Mouse (Mus musculus): ENCODE measurements around the gene Enpp1. TPM values are rescaled to one million over a fixed set of nuclear protein-coding genes. Genes with fewer than 3 reads are reported as not detected.

Gene Enpp1
- polyA plus RNA-seq, 1 experiment from 2014 or later = 2.9 TPM

DNA sequence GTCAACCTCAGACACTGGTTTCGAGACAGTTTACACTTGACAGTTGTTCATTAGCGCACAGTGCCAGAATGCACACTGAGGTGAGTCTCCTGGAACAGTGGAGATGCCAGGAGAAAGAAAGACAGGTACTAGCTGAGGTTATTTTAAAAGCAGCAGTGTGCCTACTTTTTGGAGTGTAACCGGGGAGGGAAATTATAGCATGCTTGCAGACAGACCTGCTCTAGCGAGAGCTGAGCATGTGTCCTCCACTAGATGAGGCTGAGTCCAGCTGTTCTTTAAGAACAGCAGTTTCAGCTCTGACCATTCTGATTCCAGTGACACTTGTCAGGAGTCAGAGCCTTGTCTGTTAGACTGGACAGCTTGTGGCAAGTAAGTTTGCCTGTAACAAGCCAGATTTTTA lies 114.2 kb downstream of the Enpp1 start:
- peak overlapping the region; percentile 63 for H3K4me2 ChIP-seq (ENCODE audit: low read depth, low read length)
- H3K27me3 ChIP-seq (ENCODE audit: control insufficient read depth, insufficient read depth, low read depth, low read length) = no peaks in the 10 kb centered on the region
- H3K27ac ChIP-seq (ENCODE audit: low read length) = peak overlapping the region; percentile 56; the same call in 1 of the 2 replicates
- no peaks in the 10 kb centered on the region for H3K9me3 ChIP-seq (ENCODE audit: control insufficient read depth, low read length)
- peak overlapping the region; percentile 78 for H3K4me3 ChIP-seq (ENCODE audit: low read length)
- no peak for ATAC-seq (ENCODE audit: low read depth)
- H3K4me1 ChIP-seq (replicated peaks; ENCODE audit: control insufficient read depth, insufficient read depth, low read length) = peaks cover 35% of the 10 kb centered on the region
- 80% methylated on average over 4 of the region's 4 CpGs for WGBS
- H3K9ac ChIP-seq (ENCODE audit: low read length) = no peak overlapping the region
- no peaks in the 10 kb centered on the region for H3K36me3 ChIP-seq (ENCODE audit: control insufficient read depth, insufficient read depth, low read length)

- 24% methylated on average over 7 of the region's 7 CpGs for WGBS
- Histone ChIP-seq H3K9me3 (ENCODE audit: control insufficient read depth, low read length) (no peaks in the 10 kb centered on the region), H3K4me3 (ENCODE audit: low read length) (peak overlapping the region; percentile 78), H3K4me2 (ENCODE audit: low read depth, low read length) (peak overlapping the region; percentile 63), H3K4me1 (replicated peaks; ENCODE audit: control insufficient read depth, insufficient read depth, low read length) (peaks cover 37% of the 10 kb centered on the region), H3K9ac (ENCODE audit: low read length) (peak overlapping the region; percentile 89), H3K27ac (ENCODE audit: low read length) (peak overlapping the region; percentile 97), H3K36me3 (ENCODE audit: control insufficient read depth, insufficient read depth, low read length) (no peaks in the 10 kb centered on the region), H3K27me3 (ENCODE audit: control insufficient read depth, insufficient read depth, low read depth, low read length) (no peaks in the 10 kb centered on the region)
- ATAC-seq (ENCODE audit: low read depth) = peak; percentile 50
These were observed 115.1 kb downstream of the Enpp1 start for GRCm38 (mm10) chr10:24596869-24597339.

- Histone ChIP-seq H3K4me2 (ENCODE audit: low read depth, low read length) (peak overlapping the region; percentile 63), H3K36me3 (ENCODE audit: control insufficient read depth, insufficient read depth, low read length) (no peaks in the 10 kb centered on the region), H3K4me3 (ENCODE audit: low read length) (peak overlapping the region; percentile 78), H3K9ac (ENCODE audit: low read length) (peak overlapping the region; percentile 89), H3K27ac (ENCODE audit: low read length) (peak overlapping the region; percentile 97), H3K27me3 (ENCODE audit: control insufficient read depth, insufficient read depth, low read depth, low read length) (no peaks in the 10 kb centered on the region), H3K9me3 (ENCODE audit: control insufficient read depth, low read length) (no peaks in the 10 kb centered on the region), H3K4me1 (replicated peaks; ENCODE audit: control insufficient read depth, insufficient read depth, low read length) (peaks cover 44% of the 10 kb centered on the region)
- WGBS = 9% methylated on average over 31 of the region's 31 CpGs
- ATAC-seq (ENCODE audit: low read depth) = peak; percentile 15; the same call in 1 of the 2 replicates
These were observed 115.7 kb downstream of the Enpp1 start for GRCm38 (mm10) chr10:24596003-24596868.

- Histone ChIP-seq H3K27ac (ENCODE audit: low read length) (peak within 1 kb of the TSS; percentile 97), H3K9ac (ENCODE audit: low read length) (peak within 1 kb of the TSS; percentile 89), H3K4me2 (ENCODE audit: low read depth, low read length) (peak within 1 kb of the TSS; percentile 63), H3K9me3 (ENCODE audit: control insufficient read depth, low read length) (no peaks in the 10 kb centered on the region), H3K4me3 (ENCODE audit: low read length) (peak within 1 kb of the TSS; percentile 78), H3K36me3 (ENCODE audit: control insufficient read depth, insufficient read depth, low read length) (no peaks in the 10 kb centered on the region), H3K4me1 (replicated peaks; ENCODE audit: control insufficient read depth, insufficient read depth, low read length) (peaks cover 44% of the 10 kb centered on the region), H3K27me3 (ENCODE audit: control insufficient read depth, insufficient read depth, low read depth, low read length) (no peaks in the 10 kb centered on the region)
- WGBS = under 1% methylated on average over 53 of the region's 53 CpGs
- ATAC-seq (ENCODE audit: low read depth) = peak; percentile 87
These were observed 116.5 kb downstream of the Enpp1 start, which contains the start of gene Ccn2 for GRCm38 (mm10) chr10:24595250-24596002. Gene Ccn2 (plus strand): TSS chr10:24595442.

- Histone ChIP-seq H3K4me2 (ENCODE audit: low read depth, low read length) (no peak overlapping the region), H3K4me1 (replicated peaks; ENCODE audit: control insufficient read depth, insufficient read depth, low read length) (peaks cover 44% of the 10 kb centered on the region), H3K9ac (ENCODE audit: low read length) (no peak overlapping the region), H3K27me3 (ENCODE audit: control insufficient read depth, insufficient read depth, low read depth, low read length) (no peaks in the 10 kb centered on the region), H3K36me3 (ENCODE audit: control insufficient read depth, insufficient read depth, low read length) (no peaks in the 10 kb centered on the region), H3K4me3 (ENCODE audit: low read length) (no peak overlapping the region), H3K9me3 (ENCODE audit: control insufficient read depth, low read length) (no peaks in the 10 kb centered on the region), H3K27ac (ENCODE audit: low read length) (peak overlapping the region; percentile 49)
- ATAC-seq (ENCODE audit: low read depth) = no peak
- WGBS = 47% methylated on average over 4 of the region's 4 CpGs
These were observed 118.4 kb downstream of the Enpp1 start for GRCm38 (mm10) chr10:24593556-24593955.

DNA sequence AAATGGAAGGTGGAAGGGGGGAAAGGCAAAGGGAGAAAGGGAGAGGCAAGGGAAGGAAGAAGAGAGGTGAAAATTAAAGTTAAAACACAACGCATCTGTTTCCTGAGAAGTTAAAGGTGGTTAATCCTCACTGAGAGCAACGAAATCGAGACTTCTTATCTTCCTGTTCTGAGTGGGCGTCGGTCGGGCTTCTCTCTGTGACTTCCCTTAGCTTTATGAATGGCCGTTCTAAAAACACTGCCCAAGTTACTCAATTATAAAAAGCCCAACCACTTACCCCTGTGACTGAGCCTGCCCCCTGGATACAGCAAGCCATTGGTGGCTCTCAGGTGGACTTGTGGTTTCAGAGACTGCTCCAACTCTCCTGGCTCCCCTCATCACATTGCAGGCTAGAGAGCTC lies 119.0 kb downstream of the Enpp1 start:
- ATAC-seq (ENCODE audit: low read depth) = no peak
- H3K36me3 ChIP-seq (ENCODE audit: control insufficient read depth, insufficient read depth, low read length) = no peaks in the 10 kb centered on the region
- peak overlapping the region; percentile 4 for H3K27ac ChIP-seq (ENCODE audit: low read length)
- H3K9ac ChIP-seq (ENCODE audit: low read length) = no peak overlapping the region
- 31% methylated on average over 7 of the region's 7 CpGs for WGBS
- H3K4me1 ChIP-seq (replicated peaks; ENCODE audit: control insufficient read depth, insufficient read depth, low read length) = peaks cover 44% of the 10 kb centered on the region
- H3K27me3 ChIP-seq (ENCODE audit: control insufficient read depth, insufficient read depth, low read depth, low read length) = no peaks in the 10 kb centered on the region
- no peak overlapping the region for H3K4me3 ChIP-seq (ENCODE audit: low read length)
- H3K9me3 ChIP-seq (ENCODE audit: control insufficient read depth, low read length) = no peaks in the 10 kb centered on the region
- H3K4me2 ChIP-seq (ENCODE audit: low read depth, low read length) = no peak overlapping the region

DNA sequence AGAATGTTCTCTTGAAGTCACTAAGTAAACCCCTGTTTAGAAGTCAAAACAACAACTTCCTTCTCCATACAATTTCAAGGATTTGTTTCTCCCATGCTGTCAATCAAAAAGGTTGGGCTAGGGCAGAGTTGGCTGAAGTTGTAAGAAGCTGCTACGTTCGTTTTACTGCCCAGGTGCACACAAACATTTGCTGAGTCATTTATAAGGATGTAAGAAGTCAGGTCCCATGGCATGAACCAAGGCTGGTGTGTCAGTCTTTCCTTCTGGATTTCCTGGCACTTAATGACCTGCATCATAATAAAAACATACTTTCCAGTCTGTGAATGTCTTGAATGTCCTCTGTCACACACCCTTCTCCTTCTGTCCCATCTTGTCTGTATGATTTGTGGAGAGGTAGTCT lies 119.6 kb downstream of the Enpp1 start:
- Histone ChIP-seq H3K4me1 (replicated peaks; ENCODE audit: control insufficient read depth, insufficient read depth, low read length) (peaks cover 38% of the 10 kb centered on the region), H3K36me3 (ENCODE audit: control insufficient read depth, insufficient read depth, low read length) (no peaks in the 10 kb centered on the region), H3K27me3 (ENCODE audit: control insufficient read depth, insufficient read depth, low read depth, low read length) (no peaks in the 10 kb centered on the region), H3K4me3 (ENCODE audit: low read length) (no peak overlapping the region), H3K9me3 (ENCODE audit: control insufficient read depth, low read length) (no peaks in the 10 kb centered on the region), H3K27ac (ENCODE audit: low read length) (peak overlapping the region; percentile 45; the same call in 1 of the 2 replicates), H3K9ac (ENCODE audit: low read length) (no peak overlapping the region), H3K4me2 (ENCODE audit: low read depth, low read length) (no peak overlapping the region)
- ATAC-seq (ENCODE audit: low read depth) = no peak
- WGBS = 48% methylated on average over 2 of the region's 2 CpGs

GRCm38 (mm10) chr10:24591741-24592140 lies 120.2 kb downstream of the Enpp1 start:
- H3K36me3 ChIP-seq (ENCODE audit: control insufficient read depth, insufficient read depth, low read length) = no peaks in the 10 kb centered on the region
- no peak for ATAC-seq (ENCODE audit: low read depth)
- peaks cover 34% of the 10 kb centered on the region for H3K4me1 ChIP-seq (replicated peaks; ENCODE audit: control insufficient read depth, insufficient read depth, low read length)
- no peak overlapping the region for H3K9ac ChIP-seq (ENCODE audit: low read length)
- 53% methylated on average over 5 of the region's 5 CpGs for WGBS
- H3K27ac ChIP-seq (ENCODE audit: low read length) = peak overlapping the region; percentile 45
- H3K4me3 ChIP-seq (ENCODE audit: low read length) = no peak overlapping the region
- no peaks in the 10 kb centered on the region for H3K9me3 ChIP-seq (ENCODE audit: control insufficient read depth, low read length)
- H3K4me2 ChIP-seq (ENCODE audit: low read depth, low read length) = no peak overlapping the region
- H3K27me3 ChIP-seq (ENCODE audit: control insufficient read depth, insufficient read depth, low read depth, low read length) = no peaks in the 10 kb centered on the region

DNA sequence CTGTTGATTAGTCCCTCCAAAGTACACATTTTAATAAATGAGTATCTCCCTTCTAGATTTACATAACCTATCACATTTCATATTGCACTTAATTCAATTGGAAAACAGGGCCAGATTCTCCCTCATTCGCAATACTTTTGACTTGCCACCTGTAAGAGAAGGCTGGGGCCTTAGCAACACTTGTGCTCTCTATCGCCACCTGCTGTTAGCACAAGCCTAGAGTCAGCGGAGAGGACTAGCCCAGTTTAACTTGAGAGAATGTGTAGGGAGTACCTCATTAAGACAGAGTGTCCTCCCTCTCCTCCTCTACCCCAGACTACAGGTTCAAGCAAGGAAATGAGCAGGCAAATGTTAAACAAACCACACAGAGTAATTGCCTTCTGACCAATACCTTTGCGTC lies 120.8 kb downstream of the Enpp1 start:
- H3K27me3 ChIP-seq (ENCODE audit: control insufficient read depth, insufficient read depth, low read depth, low read length) = no peaks in the 10 kb centered on the region
- peaks cover 29% of the 10 kb centered on the region for H3K4me1 ChIP-seq (replicated peaks; ENCODE audit: control insufficient read depth, insufficient read depth, low read length)
- H3K9me3 ChIP-seq (ENCODE audit: control insufficient read depth, low read length) = no peaks in the 10 kb centered on the region
- no peak overlapping the region for H3K9ac ChIP-seq (ENCODE audit: low read length)
- no peak overlapping the region for H3K4me2 ChIP-seq (ENCODE audit: low read depth, low read length)
- H3K27ac ChIP-seq (ENCODE audit: low read length) = peak overlapping the region; percentile 45; the same call in 1 of the 2 replicates
- WGBS = 26% methylated on average over 4 of the region's 4 CpGs
- H3K36me3 ChIP-seq (ENCODE audit: control insufficient read depth, insufficient read depth, low read length) = no peaks in the 10 kb centered on the region
- peak; percentile 32; the same call in 1 of the 2 replicates for ATAC-seq (ENCODE audit: low read depth)
- H3K4me3 ChIP-seq (ENCODE audit: low read length) = no peak overlapping the region
